Mouse (Mus musculus): ENCODE measurements around the gene Trim67. TPM values are rescaled to one million over a fixed set of nuclear protein-coding genes. Genes with fewer than 3 reads are reported as not detected.
A peak's percentile ranks its signal among the peaks of the same experiment; 100 is the strongest.

The Trim67 gene
- polyA plus RNA-seq, 1 experiment from 2014 or later: 1.1 TPM

- no peak for DNase-seq (ENCODE audit: low spot score)
- ATAC-seq (ENCODE audit: low read depth): no peak
- 92% methylated on average over 11 of the region's 11 CpGs for WGBS
Observed at GRCm38 (mm10) chr8:124816866-124817265, 24.0 kb downstream of the Trim67 start.

GRCm38 (mm10) chr8:124817361-124817760 is 24.5 kb downstream of the Trim67 start:
- Histone ChIP-seq H3K36me3 (ENCODE audit: control insufficient read depth, insufficient read depth, low read length) (no peaks in the 10 kb centered on the region), H3K4me1 (ENCODE audit: control insufficient read depth, insufficient read depth, low read length) (no peaks in the 10 kb centered on the region), H3K4me3 (ENCODE audit: low read depth, low read length) (no peak overlapping the region), H3K27ac (replicated peaks; ENCODE audit: low read depth, low read length) (no peak overlapping the region), H3K9me3 (ENCODE audit: control insufficient read depth, low read length) (peaks cover 4% of the 10 kb centered on the region; the same call in 1 of the 2 replicates), H3K27me3 (replicated peaks; ENCODE audit: control insufficient read depth, insufficient read depth, low read length) (no peaks in the 10 kb centered on the region), H3K4me2 (ENCODE audit: low read depth, low read length) (no peak overlapping the region), H3K9ac (ENCODE audit: low read depth, low read length) (no peak overlapping the region)
- ATAC-seq (ENCODE audit: low read depth) (no peak), DNase-seq (ENCODE audit: low spot score) (no peak)
- 84% methylated on average over 3 of the region's 3 CpGs for WGBS

More at GRCm38 (mm10) chr8:124816866-124817265, 24.0 kb downstream of the Trim67 start:
- no peaks in the 10 kb centered on the region for H3K27me3 ChIP-seq (replicated peaks; ENCODE audit: control insufficient read depth, insufficient read depth, low read length)
- H3K9ac ChIP-seq (ENCODE audit: low read depth, low read length): no peak overlapping the region
- H3K4me1 ChIP-seq (ENCODE audit: control insufficient read depth, insufficient read depth, low read length): no peaks in the 10 kb centered on the region
- no peak overlapping the region for H3K4me2 ChIP-seq (ENCODE audit: low read depth, low read length)
- H3K9me3 ChIP-seq (ENCODE audit: control insufficient read depth, low read length): peaks cover 4% of the 10 kb centered on the region; the same call in 1 of the 2 replicates
- H3K36me3 ChIP-seq (ENCODE audit: control insufficient read depth, insufficient read depth, low read length): no peaks in the 10 kb centered on the region
- H3K27ac ChIP-seq (replicated peaks; ENCODE audit: low read depth, low read length): no peak overlapping the region
- no peak overlapping the region for H3K4me3 ChIP-seq (ENCODE audit: low read depth, low read length)

GRCm38 (mm10) chr8:124819612-124820115 is 26.8 kb downstream of the Trim67 start:
- no peak overlapping the region for H3K4me3 ChIP-seq (ENCODE audit: low read depth, low read length)
- H3K9me3 ChIP-seq (ENCODE audit: control insufficient read depth, low read length): peaks cover 4% of the 10 kb centered on the region; the same call in 1 of the 2 replicates
- H3K27ac ChIP-seq (replicated peaks; ENCODE audit: low read depth, low read length): no peak overlapping the region
- WGBS: 64% methylated on average over 6 of the region's 6 CpGs
- H3K36me3 ChIP-seq (ENCODE audit: control insufficient read depth, insufficient read depth, low read length): no peaks in the 10 kb centered on the region
- H3K27me3 ChIP-seq (replicated peaks; ENCODE audit: control insufficient read depth, insufficient read depth, low read length): no peaks in the 10 kb centered on the region
- no peak for DNase-seq (ENCODE audit: low spot score)
- H3K9ac ChIP-seq (ENCODE audit: low read depth, low read length): no peak overlapping the region
- no peak for ATAC-seq (ENCODE audit: low read depth)
- H3K4me2 ChIP-seq (ENCODE audit: low read depth, low read length): no peak overlapping the region
- H3K4me1 ChIP-seq (ENCODE audit: control insufficient read depth, insufficient read depth, low read length): no peaks in the 10 kb centered on the region

- Histone ChIP-seq H3K36me3 (ENCODE audit: control insufficient read depth, insufficient read depth, low read length) (no peaks in the 10 kb centered on the region), H3K4me2 (ENCODE audit: low read depth, low read length) (no peak overlapping the region), H3K4me1 (ENCODE audit: control insufficient read depth, insufficient read depth, low read length) (no peaks in the 10 kb centered on the region), H3K27me3 (replicated peaks; ENCODE audit: control insufficient read depth, insufficient read depth, low read length) (no peaks in the 10 kb centered on the region), H3K4me3 (ENCODE audit: low read depth, low read length) (no peak overlapping the region), H3K27ac (replicated peaks; ENCODE audit: low read depth, low read length) (no peak overlapping the region), H3K9ac (ENCODE audit: low read depth, low read length) (no peak overlapping the region), H3K9me3 (ENCODE audit: control insufficient read depth, low read length) (peaks cover 4% of the 10 kb centered on the region; the same call in 1 of the 2 replicates)
- DNase-seq (ENCODE audit: low spot score): no peak
- WGBS: 45% methylated on average over 11 of the region's 11 CpGs
- no peak for ATAC-seq (ENCODE audit: low read depth)
Observed at GRCm38 (mm10) chr8:124820125-124820524, 27.2 kb downstream of the Trim67 start.

- Histone ChIP-seq H3K4me3 (ENCODE audit: low read depth, low read length) (no peak overlapping the region), H3K4me2 (ENCODE audit: low read depth, low read length) (no peak overlapping the region), H3K9ac (ENCODE audit: low read depth, low read length) (no peak overlapping the region), H3K36me3 (ENCODE audit: control insufficient read depth, insufficient read depth, low read length) (no peaks in the 10 kb centered on the region), H3K9me3 (ENCODE audit: control insufficient read depth, low read length) (no peaks in the 10 kb centered on the region), H3K27me3 (replicated peaks; ENCODE audit: control insufficient read depth, insufficient read depth, low read length) (no peaks in the 10 kb centered on the region), H3K27ac (replicated peaks; ENCODE audit: low read depth, low read length) (no peak overlapping the region), H3K4me1 (ENCODE audit: control insufficient read depth, insufficient read depth, low read length) (no peaks in the 10 kb centered on the region)
- DNase-seq (ENCODE audit: low spot score): no peak
- 81% methylated on average over 6 of the region's 6 CpGs for whole genome bisulfite sequencing
- no peak for ATAC-seq (ENCODE audit: low read depth)
Observed at GRCm38 (mm10) chr8:124823497-124823896, 30.6 kb downstream of the Trim67 start.

GRCm38 (mm10) chr8:124826658-124827057 is 33.8 kb downstream of the Trim67 start:
- Histone ChIP-seq H3K4me3 (ENCODE audit: low read depth, low read length) (no peak overlapping the region), H3K4me2 (ENCODE audit: low read depth, low read length) (no peak overlapping the region), H3K36me3 (ENCODE audit: control insufficient read depth, insufficient read depth, low read length) (no peaks in the 10 kb centered on the region), H3K9ac (ENCODE audit: low read depth, low read length) (no peak overlapping the region), H3K4me1 (ENCODE audit: control insufficient read depth, insufficient read depth, low read length) (no peaks in the 10 kb centered on the region), H3K27me3 (replicated peaks; ENCODE audit: control insufficient read depth, insufficient read depth, low read length) (no peaks in the 10 kb centered on the region), H3K9me3 (ENCODE audit: control insufficient read depth, low read length) (no peaks in the 10 kb centered on the region), H3K27ac (replicated peaks; ENCODE audit: low read depth, low read length) (no peak overlapping the region)
- DNase-seq (ENCODE audit: low spot score): peak; percentile 33
- no peak for ATAC-seq (ENCODE audit: low read depth)
- WGBS: 39% methylated on average over 7 of the region's 7 CpGs

GRCm38 (mm10) chr8:124827387-124827786 is 34.5 kb downstream of the Trim67 start:
- ATAC-seq (ENCODE audit: low read depth) (no peak), DNase-seq (ENCODE audit: low spot score) (peak; percentile 33)
- Histone ChIP-seq H3K27me3 (replicated peaks; ENCODE audit: control insufficient read depth, insufficient read depth, low read length) (no peaks in the 10 kb centered on the region), H3K4me1 (ENCODE audit: control insufficient read depth, insufficient read depth, low read length) (no peaks in the 10 kb centered on the region), H3K9me3 (ENCODE audit: control insufficient read depth, low read length) (no peaks in the 10 kb centered on the region), H3K4me3 (ENCODE audit: low read depth, low read length) (no peak overlapping the region), H3K9ac (ENCODE audit: low read depth, low read length) (no peak overlapping the region), H3K36me3 (ENCODE audit: control insufficient read depth, insufficient read depth, low read length) (no peaks in the 10 kb centered on the region), H3K27ac (replicated peaks; ENCODE audit: low read depth, low read length) (no peak overlapping the region), H3K4me2 (ENCODE audit: low read depth, low read length) (no peak overlapping the region)
- WGBS: 2% methylated on average over 5 of the region's 5 CpGs

GRCm38 (mm10) chr8:124828561-124829240 is 35.8 kb downstream of the Trim67 start:
- Histone ChIP-seq H3K36me3 (ENCODE audit: control insufficient read depth, insufficient read depth, low read length) (no peaks in the 10 kb centered on the region), H3K9me3 (ENCODE audit: control insufficient read depth, low read length) (no peaks in the 10 kb centered on the region), H3K4me1 (ENCODE audit: control insufficient read depth, insufficient read depth, low read length) (no peaks in the 10 kb centered on the region), H3K27ac (replicated peaks; ENCODE audit: low read depth, low read length) (no peak overlapping the region), H3K9ac (ENCODE audit: low read depth, low read length) (no peak overlapping the region), H3K4me3 (ENCODE audit: low read depth, low read length) (no peak overlapping the region), H3K4me2 (ENCODE audit: low read depth, low read length) (no peak overlapping the region), H3K27me3 (replicated peaks; ENCODE audit: control insufficient read depth, insufficient read depth, low read length) (no peaks in the 10 kb centered on the region)
- ATAC-seq (ENCODE audit: low read depth): no peak
- WGBS: 80% methylated on average over 21 of the region's 24 CpGs
- DNase-seq (ENCODE audit: low spot score): no peak

GRCm38 (mm10) chr8:124830050-124830449 is 37.2 kb downstream of the Trim67 start:
- Histone ChIP-seq H3K9me3 (ENCODE audit: control insufficient read depth, low read length) (no peaks in the 10 kb centered on the region), H3K4me1 (ENCODE audit: control insufficient read depth, insufficient read depth, low read length) (no peaks in the 10 kb centered on the region; the same call in 1 of the 2 replicates), H3K4me3 (ENCODE audit: low read depth, low read length) (no peak overlapping the region), H3K36me3 (ENCODE audit: control insufficient read depth, insufficient read depth, low read length) (no peaks in the 10 kb centered on the region), H3K27ac (replicated peaks; ENCODE audit: low read depth, low read length) (no peak overlapping the region), H3K27me3 (replicated peaks; ENCODE audit: control insufficient read depth, insufficient read depth, low read length) (no peaks in the 10 kb centered on the region), H3K9ac (ENCODE audit: low read depth, low read length) (no peak overlapping the region), H3K4me2 (ENCODE audit: low read depth, low read length) (no peak overlapping the region)
- ATAC-seq (ENCODE audit: low read depth): no peak
- 76% methylated on average over 13 of the region's 13 CpGs for WGBS
- DNase-seq (ENCODE audit: low spot score): no peak

All from embryonic facial prominence, embryonic 14.5 days (tissue).